Mouse (Mus musculus) C2C12 (cell line): ENCODE measurements around the gene Rgn. TPM values are rescaled to one million over a fixed set of nuclear protein-coding genes. Genes with fewer than 3 reads are reported as not detected.

Experiments
- H3K27me3 ChIP-seq: one replicate; pipeline ENCODE4 v1.6.1; 2011; ENCODE audit not compliant: control insufficient read depth, insufficient read depth, insufficient read length
- H3K36me3 ChIP-seq: one replicate; pipeline ENCODE4 v1.6.1; 2011; ENCODE audit not compliant: control insufficient read depth, insufficient read depth
- H3K4me3 ChIP-seq: one replicate; pipeline ENCODE4 v1.5.1; 2011; ENCODE audit warnings: mild to moderate bottlenecking, control low read depth; ENCODE audit not compliant: poor library complexity, insufficient read depth, severe bottlenecking
- H3K79me2 ChIP-seq: one replicate; pipeline ENCODE4 v1.6.1; 2011; ENCODE audit not compliant: control insufficient read depth, insufficient read depth
- H3K79me3 ChIP-seq: one replicate; pipeline ENCODE4 v1.6.1; 2011; ENCODE audit warnings: low read depth, control low read depth
- H3ac ChIP-seq: one replicate; pipeline ENCODE3; 2011; ENCODE audit warnings: low read depth; ENCODE audit not compliant: control insufficient read depth, insufficient read length
- CEBPB ChIP-seq: IDR thresholded peaks from one replicate; pipeline ENCODE4 v1.6.1; 2011; ENCODE audit warnings: low read depth, mild to moderate bottlenecking, control low read depth, moderate library complexity
- CTCF ChIP-seq: IDR thresholded peaks from one replicate; pipeline ENCODE4 v1.5.1; 2011; ENCODE audit not compliant: control insufficient read depth, insufficient read depth, insufficient read length
- FOSL1 ChIP-seq: IDR thresholded peaks from one replicate; pipeline ENCODE4 v1.8.0; 2011; ENCODE audit warnings: mild to moderate bottlenecking, low read length; ENCODE audit not compliant: poor library complexity, insufficient read depth, severe bottlenecking
- MAX ChIP-seq: IDR thresholded peaks from one replicate; pipeline ENCODE4 v1.6.1; 2011; ENCODE audit warnings: mild to moderate bottlenecking, control low read depth
- MYOD1 ChIP-seq: IDR thresholded peaks from one replicate; pipeline ENCODE4 v1.6.1; 2011; ENCODE audit warnings: low read depth; ENCODE audit not compliant: control insufficient read depth, insufficient read length
- MYOG ChIP-seq: IDR thresholded peaks from one replicate; pipeline ENCODE4 v1.6.1; 2011; ENCODE audit not compliant: control insufficient read depth, insufficient read length; ENCODE audit errors: extremely low read depth
- USF1 ChIP-seq: IDR thresholded peaks from one replicate; pipeline ENCODE4 v1.6.1; 2011; ENCODE audit warnings: low read depth, mild to moderate bottlenecking, control low read depth, moderate library complexity
- long read RNA-seq, 2 experiments: library from polyadenylated mRNA; unstranded; transcript quantifications; one replicate each; pipeline ENCODE4 v2.0.0; 2019 to 2020
- polyA plus RNA-seq: library from polyadenylated mRNA; unstranded; fragments of >200 nt; fragmentation: generic; extraction: Trizol; gene quantifications from one replicate; pipeline ENCODE4 v1.2.1, GENCODE M21; 2012; ENCODE audit warnings: missing spikeins

Rgn gene
- not detected for polyA plus RNA-seq
- long read RNA-seq, experiment 1: 0 reads
- long read RNA-seq, experiment 2: 0 reads

GRCm38 (mm10) chrX:20549532-20549931 is at the start of gene Rgn:
Gene Rgn, plus strand, starts transcription at chrX:20549787.
- H3K79me2 ChIP-seq: no peaks in the 10 kb centered on the region
- no peak for TF ChIP-seq USF1
- no peak for TF ChIP-seq MYOG
- no peak for TF ChIP-seq CTCF
- no peak for TF ChIP-seq FOSL1
- TF ChIP-seq CEBPB: no peak
- TF ChIP-seq MAX: no peak
- TF ChIP-seq MYOD1: no peak
- no peak within 1 kb of the TSS for H3ac ChIP-seq
- no peak within 1 kb of the TSS for H3K4me3 ChIP-seq
- H3K79me3 ChIP-seq: no peaks in the 10 kb centered on the region
- no peaks in the 10 kb centered on the region for H3K27me3 ChIP-seq
- no peaks in the 10 kb centered on the region for H3K36me3 ChIP-seq

- H3K4me3 ChIP-seq: no peak overlapping the region
- H3K79me3 ChIP-seq: no peaks in the 10 kb centered on the region
- no peaks in the 10 kb centered on the region for H3K27me3 ChIP-seq
- no peak for TF ChIP-seq CEBPB
- no peak for TF ChIP-seq MYOG
- TF ChIP-seq MAX: no peak
- TF ChIP-seq USF1: no peak
- TF ChIP-seq FOSL1: no peak
- TF ChIP-seq CTCF: no peak
- no peak for TF ChIP-seq MYOD1
- H3ac ChIP-seq: no peak overlapping the region
- H3K79me2 ChIP-seq: no peaks in the 10 kb centered on the region
- H3K36me3 ChIP-seq: peaks cover 4% of the 10 kb centered on the region
Measured at GRCm38 (mm10) chrX:20520290-20520939, 29.2 kb upstream of the Rgn start.

- TF ChIP-seq CEBPB (no peak), MAX (no peak), CTCF (no peak), MYOG (no peak), FOSL1 (no peak), USF1 (no peak), MYOD1 (no peak)
- no peaks in the 10 kb centered on the region for H3K79me3 ChIP-seq
- no peak overlapping the region for H3K4me3 ChIP-seq
- no peaks in the 10 kb centered on the region for H3K27me3 ChIP-seq
- H3ac ChIP-seq: no peak overlapping the region
- peaks cover 4% of the 10 kb centered on the region for H3K36me3 ChIP-seq
- no peaks in the 10 kb centered on the region for H3K79me2 ChIP-seq
Measured at GRCm38 (mm10) chrX:20521578-20521977, 28.0 kb upstream of the Rgn start.

- Histone ChIP-seq H3K36me3 (no peaks in the 10 kb centered on the region), H3K4me3 (no peak overlapping the region), H3K27me3 (no peaks in the 10 kb centered on the region), H3K79me3 (no peaks in the 10 kb centered on the region), H3ac (no peak overlapping the region), H3K79me2 (no peaks in the 10 kb centered on the region)
- TF ChIP-seq CEBPB (no peak), USF1 (no peak), MYOD1 (no peak), FOSL1 (no peak), CTCF (no peak), MAX (no peak), MYOG (no peak)
Measured at GRCm38 (mm10) chrX:20532621-20533020, 17.0 kb upstream of the Rgn start.

GRCm38 (mm10) chrX:20543867-20544266 is 5.7 kb upstream of the Rgn start:
- Histone ChIP-seq H3K79me3 (no peaks in the 10 kb centered on the region), H3K4me3 (no peak overlapping the region), H3K27me3 (no peaks in the 10 kb centered on the region), H3K79me2 (no peaks in the 10 kb centered on the region), H3ac (no peak overlapping the region), H3K36me3 (no peaks in the 10 kb centered on the region)
- no peak for TF ChIP-seq CEBPB
- TF ChIP-seq MYOG: no peak
- TF ChIP-seq CTCF: no peak
- no peak for TF ChIP-seq MAX
- no peak for TF ChIP-seq USF1
- TF ChIP-seq FOSL1: no peak
